Mouse (Mus musculus): Measurements from ENCODE around the gene Mrpl40. TPM values are rescaled to one million over a fixed set of nuclear protein-coding genes. Genes with fewer than 3 reads are reported as not detected.

The Mrpl40 gene
- polyA plus RNA-seq, 1 experiment from 2014 or later, result 92.4 TPM

DNA sequence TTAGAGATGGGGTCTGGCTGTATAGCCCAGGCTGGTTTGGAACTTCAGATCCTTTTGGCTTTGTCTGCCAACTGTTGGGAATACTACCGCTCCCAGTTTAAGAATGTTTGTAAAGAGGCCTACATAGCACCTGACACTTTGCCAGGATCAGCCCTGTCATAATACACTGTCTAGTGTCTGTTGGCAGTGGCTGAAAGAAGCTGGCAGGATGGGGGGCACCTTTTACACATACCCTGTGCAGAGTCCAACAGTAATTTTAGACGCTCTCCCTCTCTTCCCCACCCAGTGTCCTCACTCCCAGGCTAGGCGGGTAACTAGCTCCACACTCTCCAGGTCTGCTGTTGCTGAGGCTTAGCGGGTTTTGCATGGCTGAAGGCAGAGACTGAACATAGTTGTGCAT lies 38.3 kb downstream of the Mrpl40 start:
- Histone ChIP-seq H3K9ac (replicated peaks; ENCODE audit: low read length) (no peak overlapping the region), H3K4me1 (ENCODE audit: control insufficient read depth, insufficient read depth, low read length) (no peaks in the 10 kb centered on the region), H3K9me3 (replicated peaks; ENCODE audit: control insufficient read depth, low read length) (no peaks in the 10 kb centered on the region), H3K27me3 (ENCODE audit: control insufficient read depth, insufficient read depth, low read length) (no peaks in the 10 kb centered on the region), H3K4me2 (ENCODE audit: low read depth, low read length) (no peak overlapping the region), H3K27ac (replicated peaks; ENCODE audit: low read depth, low read length) (no peak overlapping the region), H3K36me3 (replicated peaks; ENCODE audit: control insufficient read depth, insufficient read depth, low read depth, low read length) (no peaks in the 10 kb centered on the region; the same call in 1 of the 2 replicates), H3K4me3 (ENCODE audit: low read depth, low read length) (no peak overlapping the region)
- ATAC-seq (replicated peaks; ENCODE audit: insufficient number of reproducible peaks, low FRiP score, low TSS enrichment, low read depth) (no peak), DNase-seq (ENCODE audit: low spot score) (no peak)
- 92% methylated on average over 4 of the region's 4 CpGs for WGBS

DNA sequence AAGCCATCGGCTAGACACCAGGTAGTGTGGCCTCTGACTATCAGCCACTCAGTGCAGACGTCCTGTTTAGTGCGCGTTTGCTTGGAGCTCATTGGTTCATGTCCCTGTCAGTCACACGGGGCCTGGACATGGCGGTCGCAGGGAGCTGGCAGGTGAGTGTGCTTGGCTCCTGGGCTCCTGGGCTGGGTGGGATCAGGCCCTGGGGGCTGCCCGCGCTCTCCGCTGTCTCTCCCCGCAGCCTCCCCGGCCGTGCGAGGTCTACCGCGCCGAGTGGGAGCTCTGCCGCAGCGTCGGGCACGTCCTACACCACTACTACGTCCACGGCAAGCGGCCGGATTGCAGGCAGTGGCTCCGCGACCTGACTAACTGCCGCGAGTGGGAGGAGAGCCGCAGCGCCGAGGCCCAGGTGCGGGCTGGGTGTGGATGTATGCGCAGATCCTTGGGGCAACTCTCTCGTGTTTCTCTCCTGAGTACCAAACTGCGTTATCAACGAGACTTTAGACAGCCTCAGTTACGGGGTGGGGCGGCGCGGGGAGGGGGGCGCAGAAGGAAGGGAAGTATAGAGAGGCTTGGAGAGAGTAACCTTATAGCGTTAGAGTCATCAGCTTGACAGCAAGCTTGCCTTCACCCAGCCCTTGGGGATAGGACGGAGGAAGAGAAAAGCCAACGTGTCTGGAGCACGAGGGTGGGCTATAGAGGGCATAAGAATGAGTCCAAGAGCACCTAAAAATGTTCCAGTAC lies 40.0 kb downstream of the Mrpl40 start, which contains the start of the genes 2510002D24Rik and Gm28539:
Gene 2510002D24Rik, plus strand, starts transcription at position 111 of the 741 bp plus-strand sequence.
Gene Gm28539, plus strand, starts transcription at position 117 of the 741 bp plus-strand sequence.
- Histone ChIP-seq H3K4me1 (ENCODE audit: control insufficient read depth, insufficient read depth, low read length) (no peaks in the 10 kb centered on the region), H3K27ac (replicated peaks; ENCODE audit: low read depth, low read length) (no peak within 1 kb of the TSS; the same call in 1 of the 2 replicates), H3K4me3 (ENCODE audit: low read depth, low read length) (peak within 1 kb of the TSS; percentile 88), H3K4me2 (ENCODE audit: low read depth, low read length) (peak within 1 kb of the TSS; percentile 61), H3K36me3 (replicated peaks; ENCODE audit: control insufficient read depth, insufficient read depth, low read depth, low read length) (no peaks in the 10 kb centered on the region; the same call in 1 of the 2 replicates), H3K27me3 (ENCODE audit: control insufficient read depth, insufficient read depth, low read length) (no peaks in the 10 kb centered on the region), H3K9ac (replicated peaks; ENCODE audit: low read length) (peak within 1 kb of the TSS; percentile 91), H3K9me3 (replicated peaks; ENCODE audit: control insufficient read depth, low read length) (no peaks in the 10 kb centered on the region)
- ATAC-seq (replicated peaks; ENCODE audit: insufficient number of reproducible peaks, low FRiP score, low TSS enrichment, low read depth), result peak; percentile 99
- peak; percentile 94 for DNase-seq (ENCODE audit: low spot score)
- WGBS, result under 1% methylated on average over 46 of the region's 46 CpGs

DNA sequence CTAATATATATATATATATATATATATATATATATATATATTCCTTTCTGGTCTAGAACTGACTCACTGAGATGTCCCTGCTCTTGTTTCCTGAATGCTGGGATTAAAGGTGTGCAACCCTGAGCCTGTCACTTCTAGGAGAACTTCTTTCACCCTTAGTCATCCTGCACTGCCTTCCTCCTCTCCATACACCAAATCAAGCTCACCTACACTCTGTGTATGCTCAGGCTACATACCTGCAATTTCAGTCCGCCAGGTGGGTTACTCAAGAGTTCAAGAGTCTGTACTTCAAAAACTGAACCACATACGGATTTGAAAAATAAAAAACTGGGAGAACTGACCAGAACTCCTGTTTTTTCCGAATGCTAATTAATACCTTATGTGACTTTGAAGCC lies 40.6 kb downstream of the Mrpl40 start:
- no peak overlapping the region; the same call in 1 of the 2 replicates for H3K9ac ChIP-seq (replicated peaks; ENCODE audit: low read length)
- no peak for ATAC-seq (replicated peaks; ENCODE audit: insufficient number of reproducible peaks, low FRiP score, low TSS enrichment, low read depth)
- 24% methylated on average over 3 of the region's 3 CpGs for WGBS
- peak overlapping the region; percentile 88 for H3K4me3 ChIP-seq (ENCODE audit: low read depth, low read length)
- H3K4me1 ChIP-seq (ENCODE audit: control insufficient read depth, insufficient read depth, low read length), result no peaks in the 10 kb centered on the region
- H3K27ac ChIP-seq (replicated peaks; ENCODE audit: low read depth, low read length), result no peak overlapping the region
- no peak for DNase-seq (ENCODE audit: low spot score)
- H3K36me3 ChIP-seq (replicated peaks; ENCODE audit: control insufficient read depth, insufficient read depth, low read depth, low read length), result no peaks in the 10 kb centered on the region; the same call in 1 of the 2 replicates
- peak overlapping the region; percentile 61 for H3K4me2 ChIP-seq (ENCODE audit: low read depth, low read length)
- no peaks in the 10 kb centered on the region for H3K9me3 ChIP-seq (replicated peaks; ENCODE audit: control insufficient read depth, low read length)
- H3K27me3 ChIP-seq (ENCODE audit: control insufficient read depth, insufficient read depth, low read length), result no peaks in the 10 kb centered on the region

DNA sequence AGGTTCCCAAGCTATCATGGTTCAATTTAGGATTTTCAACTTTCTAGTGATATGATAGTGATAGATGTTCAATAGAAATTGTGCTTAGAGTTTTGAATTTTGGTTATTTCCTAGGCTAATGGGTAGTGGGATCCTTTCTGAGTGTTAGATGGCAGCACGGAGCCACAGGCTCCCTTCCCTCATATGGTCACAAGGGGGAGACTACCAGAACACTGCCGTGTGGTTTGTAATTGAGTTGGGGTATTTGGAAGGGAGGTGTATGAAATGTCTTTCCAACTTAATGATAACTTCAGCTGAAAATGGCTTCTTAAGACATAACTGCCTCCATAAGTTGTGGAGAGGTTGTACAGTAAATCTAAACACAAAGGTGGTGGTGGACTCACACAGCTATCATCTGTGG lies 43.2 kb downstream of the Mrpl40 start:
- Histone ChIP-seq H3K4me3 (ENCODE audit: low read depth, low read length) (no peak overlapping the region), H3K9ac (replicated peaks; ENCODE audit: low read length) (no peak overlapping the region), H3K9me3 (replicated peaks; ENCODE audit: control insufficient read depth, low read length) (no peaks in the 10 kb centered on the region), H3K27ac (replicated peaks; ENCODE audit: low read depth, low read length) (no peak overlapping the region), H3K27me3 (ENCODE audit: control insufficient read depth, insufficient read depth, low read length) (no peaks in the 10 kb centered on the region), H3K36me3 (replicated peaks; ENCODE audit: control insufficient read depth, insufficient read depth, low read depth, low read length) (no peaks in the 10 kb centered on the region; the same call in 1 of the 2 replicates), H3K4me1 (ENCODE audit: control insufficient read depth, insufficient read depth, low read length) (no peaks in the 10 kb centered on the region), H3K4me2 (ENCODE audit: low read depth, low read length) (no peak overlapping the region)
- DNase-seq (ENCODE audit: low spot score) (no peak), ATAC-seq (replicated peaks; ENCODE audit: insufficient number of reproducible peaks, low FRiP score, low TSS enrichment, low read depth) (no peak)
- WGBS, result 75% methylated on average over 2 of the region's 2 CpGs

DNA sequence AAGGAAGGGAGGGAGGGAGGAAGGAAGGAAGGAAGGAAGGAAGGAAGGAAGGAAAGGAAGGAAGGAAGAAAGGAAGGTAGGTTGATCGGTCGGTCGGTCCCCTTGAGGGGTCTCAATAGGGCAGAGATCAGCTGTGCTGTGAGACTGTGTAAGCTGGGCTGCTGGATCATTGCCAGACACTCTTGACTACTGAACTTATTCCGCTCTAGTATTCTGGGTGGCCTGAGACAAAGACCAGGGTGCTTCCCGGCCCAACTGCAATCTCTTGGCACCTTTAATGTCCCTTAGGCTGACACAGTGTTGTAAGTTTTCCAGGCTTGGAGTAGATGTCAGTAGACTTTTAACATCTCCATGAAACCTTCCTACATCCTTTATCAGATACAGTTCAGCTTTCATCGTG lies 47.6 kb downstream of the Mrpl40 start:
- H3K4me2 ChIP-seq (ENCODE audit: low read depth, low read length), result no peak overlapping the region
- no peak overlapping the region for H3K27ac ChIP-seq (replicated peaks; ENCODE audit: low read depth, low read length)
- no peak overlapping the region for H3K9ac ChIP-seq (replicated peaks; ENCODE audit: low read length)
- 90% methylated on average over 6 of the region's 6 CpGs for whole genome bisulfite sequencing
- H3K4me1 ChIP-seq (ENCODE audit: control insufficient read depth, insufficient read depth, low read length), result no peaks in the 10 kb centered on the region
- ATAC-seq (replicated peaks; ENCODE audit: insufficient number of reproducible peaks, low FRiP score, low TSS enrichment, low read depth), result no peak
- no peaks in the 10 kb centered on the region for H3K9me3 ChIP-seq (replicated peaks; ENCODE audit: control insufficient read depth, low read length)
- peaks cover 6% of the 10 kb centered on the region for H3K36me3 ChIP-seq (replicated peaks; ENCODE audit: control insufficient read depth, insufficient read depth, low read depth, low read length)
- H3K27me3 ChIP-seq (ENCODE audit: control insufficient read depth, insufficient read depth, low read length), result no peaks in the 10 kb centered on the region
- DNase-seq (ENCODE audit: low spot score), result no peak
- no peak overlapping the region for H3K4me3 ChIP-seq (ENCODE audit: low read depth, low read length)

DNA sequence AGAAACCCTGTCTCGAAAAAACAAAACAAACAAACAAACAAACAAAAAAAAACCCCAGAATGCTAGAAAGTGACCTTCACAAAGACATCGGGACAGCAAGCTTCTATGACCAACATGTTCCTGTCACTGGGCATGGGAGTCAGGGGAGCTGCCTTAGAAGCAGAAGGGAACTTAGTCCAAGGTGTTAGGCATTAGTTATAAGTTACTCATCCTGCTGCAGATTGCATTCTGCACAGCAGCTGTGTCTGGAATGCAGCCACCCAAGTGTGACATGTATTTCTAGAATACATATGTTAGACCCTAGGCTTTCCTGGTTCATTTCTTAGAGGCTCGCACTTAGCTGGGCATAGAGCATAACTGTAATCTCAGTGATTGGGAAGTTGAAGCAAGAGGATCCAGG lies 48.0 kb downstream of the Mrpl40 start:
- DNase-seq (ENCODE audit: low spot score) (no peak), ATAC-seq (replicated peaks; ENCODE audit: insufficient number of reproducible peaks, low FRiP score, low TSS enrichment, low read depth) (no peak)
- Histone ChIP-seq H3K4me1 (ENCODE audit: control insufficient read depth, insufficient read depth, low read length) (no peaks in the 10 kb centered on the region), H3K4me2 (ENCODE audit: low read depth, low read length) (no peak overlapping the region), H3K9ac (replicated peaks; ENCODE audit: low read length) (no peak overlapping the region), H3K27me3 (ENCODE audit: control insufficient read depth, insufficient read depth, low read length) (no peaks in the 10 kb centered on the region), H3K27ac (replicated peaks; ENCODE audit: low read depth, low read length) (no peak overlapping the region), H3K36me3 (replicated peaks; ENCODE audit: control insufficient read depth, insufficient read depth, low read depth, low read length) (peaks cover 6% of the 10 kb centered on the region), H3K9me3 (replicated peaks; ENCODE audit: control insufficient read depth, low read length) (no peaks in the 10 kb centered on the region), H3K4me3 (ENCODE audit: low read depth, low read length) (no peak overlapping the region)
- WGBS, result 93% methylated on average over 3 of the region's 3 CpGs

DNA sequence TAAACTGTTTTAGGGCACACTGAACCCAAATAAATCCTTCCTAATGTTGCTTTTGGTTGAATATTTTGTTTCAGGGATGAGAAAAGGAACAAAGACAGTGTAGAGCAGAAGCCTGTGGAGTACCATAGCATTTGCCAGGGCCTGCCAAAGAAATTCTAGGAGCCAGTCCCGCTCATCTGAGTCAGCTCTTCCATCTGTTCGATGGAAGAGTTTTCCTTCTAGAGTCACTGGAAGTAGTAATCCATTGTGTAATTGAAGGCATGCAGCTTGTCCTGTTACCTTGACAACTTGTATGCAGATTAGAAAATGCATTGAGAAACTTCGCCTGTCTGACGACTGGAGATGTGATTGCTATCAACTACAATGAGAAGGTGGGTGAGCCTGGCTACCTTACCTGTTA lies 53.7 kb downstream of the Mrpl40 start:
- Histone ChIP-seq H3K9me3 (replicated peaks; ENCODE audit: control insufficient read depth, low read length) (no peaks in the 10 kb centered on the region), H3K4me1 (ENCODE audit: control insufficient read depth, insufficient read depth, low read length) (no peaks in the 10 kb centered on the region), H3K27ac (replicated peaks; ENCODE audit: low read depth, low read length) (no peak overlapping the region), H3K4me3 (ENCODE audit: low read depth, low read length) (no peak overlapping the region), H3K9ac (replicated peaks; ENCODE audit: low read length) (no peak overlapping the region), H3K36me3 (replicated peaks; ENCODE audit: control insufficient read depth, insufficient read depth, low read depth, low read length) (peaks cover 31% of the 10 kb centered on the region), H3K4me2 (ENCODE audit: low read depth, low read length) (no peak overlapping the region), H3K27me3 (ENCODE audit: control insufficient read depth, insufficient read depth, low read length) (no peaks in the 10 kb centered on the region)
- DNase-seq (ENCODE audit: low spot score) (no peak), ATAC-seq (replicated peaks; ENCODE audit: insufficient number of reproducible peaks, low FRiP score, low TSS enrichment, low read depth) (no peak)
- WGBS, result 86% methylated on average over 4 of the region's 4 CpGs

DNA sequence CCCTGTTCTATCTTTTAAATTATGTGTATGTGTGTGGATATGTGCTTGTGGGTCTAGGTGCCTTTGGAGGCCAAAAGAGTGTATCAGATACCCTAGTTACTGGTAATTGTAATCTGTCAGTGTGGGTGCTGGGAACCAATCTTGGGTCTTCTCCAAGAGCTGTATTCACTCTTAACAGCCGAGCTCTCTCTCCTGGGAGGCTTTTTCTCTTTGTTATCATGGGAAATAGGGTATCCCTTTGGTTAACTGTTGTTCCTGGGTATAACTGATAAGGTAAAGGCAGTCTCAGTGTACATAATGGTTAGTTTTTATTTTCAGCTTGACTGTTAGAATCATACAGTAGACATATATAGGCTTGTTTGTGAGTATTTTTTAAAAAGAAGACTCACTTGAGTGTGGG lies 54.3 kb downstream of the Mrpl40 start:
- DNase-seq (ENCODE audit: low spot score) (no peak), ATAC-seq (replicated peaks; ENCODE audit: insufficient number of reproducible peaks, low FRiP score, low TSS enrichment, low read depth) (no peak)
- no peak overlapping the region for H3K9ac ChIP-seq (replicated peaks; ENCODE audit: low read length)
- H3K27me3 ChIP-seq (ENCODE audit: control insufficient read depth, insufficient read depth, low read length), result no peaks in the 10 kb centered on the region
- H3K4me3 ChIP-seq (ENCODE audit: low read depth, low read length), result no peak overlapping the region
- H3K27ac ChIP-seq (replicated peaks; ENCODE audit: low read depth, low read length), result no peak overlapping the region
- H3K4me1 ChIP-seq (ENCODE audit: control insufficient read depth, insufficient read depth, low read length), result no peaks in the 10 kb centered on the region
- 87% methylated on average over 1 of the region's 1 CpGs for WGBS
- H3K4me2 ChIP-seq (ENCODE audit: low read depth, low read length), result no peak overlapping the region
- H3K9me3 ChIP-seq (replicated peaks; ENCODE audit: control insufficient read depth, low read length), result no peaks in the 10 kb centered on the region
- H3K36me3 ChIP-seq (replicated peaks; ENCODE audit: control insufficient read depth, insufficient read depth, low read depth, low read length), result peaks cover 31% of the 10 kb centered on the region
